Mouse (Mus musculus): ENCODE data around the gene Mdfi.

GRCm38 (mm10) chr17:47863023-47863422 lies 28.5 kb upstream of the Mdfi start:
- no peak for TF ChIP-seq GATA1 (IDR thresholded peaks at IDR 0.05; ENCODE audit: borderline replicate concordance, low read length)
- TF ChIP-seq FLI1 (IDR thresholded peaks at IDR 0.05; ENCODE audit: low read length): no peak

Measured in megakaryocyte, embryonic 14.5 days (primary cell).